Mouse (Mus musculus): ENCODE results near the gene Fam184b.

DNA sequence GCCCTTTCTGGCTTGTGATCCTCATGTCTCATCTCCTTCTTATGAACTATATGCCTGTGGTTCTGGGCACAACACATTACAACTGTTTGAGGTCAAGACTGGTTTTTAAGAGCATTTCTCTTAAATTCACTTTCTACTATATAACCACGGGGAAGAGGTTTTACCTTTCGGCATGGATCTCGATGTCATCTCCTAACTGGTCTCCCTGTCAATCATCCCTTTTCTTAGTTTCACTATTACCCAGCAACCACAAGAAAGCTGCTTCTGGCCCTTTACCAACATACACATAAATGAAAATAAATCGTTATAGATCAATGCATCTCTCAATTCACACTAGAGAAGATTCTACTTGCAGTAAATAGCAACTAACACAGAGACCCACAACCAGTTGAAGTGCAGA, 104.2 kb downstream of the Fam184b start:
- no peak for TF ChIP-seq ETS1 (conservative IDR thresholded peaks at IDR 0.05; ENCODE audit: low read depth, low read length)
- TF ChIP-seq POLR2A (IDR thresholded peaks at IDR 0.05; ENCODE audit: low read depth, low read length) = no peak
- TF ChIP-seq MAX (IDR thresholded peaks at IDR 0.05; ENCODE audit: low read length) = no peak
- TF ChIP-seq MYC (IDR thresholded peaks at IDR 0.05; ENCODE audit: low read depth, low read length) = no peak
- no peak for TF ChIP-seq CTCF (conservative IDR thresholded peaks at IDR 0.05 in 1 of 2, IDR thresholded peaks at IDR 0.05 in 1 of 2; ENCODE audit: low read depth in 2 of 2, low read length in 2 of 2)
- no peak for TF ChIP-seq SIN3A (IDR thresholded peaks at IDR 0.05; ENCODE audit: low read length)
- TF ChIP-seq BHLHE40 (IDR thresholded peaks at IDR 0.05; ENCODE audit: low read depth, low read length) = no peak
- TF ChIP-seq CHD2 (IDR thresholded peaks at IDR 0.05; ENCODE audit: low read length) = no peak
